Mouse (Mus musculus) bone marrow, adult 2 months (tissue): ENCODE data around the gene Vstm4.

Experiments
- CTCF ChIP-seq: fragments of 200-500 bp; IDR thresholded peaks from 2 replicates; pipeline ENCODE4 v1.5.1; 2011; ENCODE audit warnings: low read length, control low read depth; ENCODE audit not compliant: control insufficient read depth, insufficient read depth
- POLR2A ChIP-seq: fragments of 200-500 bp; IDR thresholded peaks from 2 replicates; pipeline ENCODE4 v1.6.1; 2011; ENCODE audit warnings: low read depth, mild to moderate bottlenecking, control low read depth, low read length, borderline replicate concordance; ENCODE audit not compliant: control insufficient read depth

GRCm38 (mm10) chr14:32810111-32810510 is 46.4 kb upstream of the Vstm4 start:
- no peak for TF ChIP-seq CTCF
- no peak for TF ChIP-seq POLR2A
